Mouse (Mus musculus): ENCODE data around the gene Atxn2.

- no peak for TF ChIP-seq GATA1 (IDR thresholded peaks at IDR 0.05; ENCODE audit: borderline replicate concordance, low read length)
- TF ChIP-seq FLI1 (IDR thresholded peaks at IDR 0.05; ENCODE audit: low read length), result no peak
These were observed 20.5 kb upstream of the Atxn2 start for GRCm38 (mm10) chr5:121690482-121691211.
